Mouse (Mus musculus) kidney, adult 9 months (tissue): ENCODE results near the gene Ankrd13d.

Source experiments
- DNase-seq: peaks from one replicate; pipeline ENCODE4 v3.0.0; 2022

The Ankrd13d gene

DNA sequence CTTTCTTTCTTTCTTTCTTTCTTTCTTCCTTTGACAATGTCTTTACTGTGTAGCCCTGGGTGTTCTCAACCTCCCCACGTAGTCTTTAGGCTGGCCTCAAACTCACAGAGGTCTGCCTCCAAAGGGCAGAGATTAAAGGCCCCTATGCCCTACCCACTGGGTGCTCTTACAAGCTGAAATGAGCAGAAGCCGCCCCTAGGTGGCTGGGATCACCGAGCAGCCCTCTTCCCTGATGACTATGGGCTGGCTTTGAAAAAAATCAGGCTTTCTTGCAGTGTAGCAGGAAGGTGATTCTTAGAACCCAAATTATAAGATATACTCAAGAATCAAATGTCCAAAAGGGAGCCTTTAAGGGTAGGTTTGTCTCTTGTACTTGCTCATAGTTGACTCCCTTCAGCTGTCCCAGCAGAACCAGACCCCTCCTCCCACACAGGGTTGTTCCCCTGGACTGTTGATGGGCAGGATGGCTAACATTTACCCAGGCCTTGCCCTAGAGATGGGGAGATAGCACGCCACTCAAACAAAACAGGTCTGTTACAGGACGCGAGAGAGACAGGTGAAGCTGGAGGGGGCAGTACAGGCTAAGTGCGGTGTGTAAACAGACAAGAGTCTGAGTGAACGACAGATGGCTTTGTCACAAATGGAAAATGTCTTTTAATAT lies 21.8 kb downstream of the Ankrd13d start:
- no peak for DNase-seq

DNA sequence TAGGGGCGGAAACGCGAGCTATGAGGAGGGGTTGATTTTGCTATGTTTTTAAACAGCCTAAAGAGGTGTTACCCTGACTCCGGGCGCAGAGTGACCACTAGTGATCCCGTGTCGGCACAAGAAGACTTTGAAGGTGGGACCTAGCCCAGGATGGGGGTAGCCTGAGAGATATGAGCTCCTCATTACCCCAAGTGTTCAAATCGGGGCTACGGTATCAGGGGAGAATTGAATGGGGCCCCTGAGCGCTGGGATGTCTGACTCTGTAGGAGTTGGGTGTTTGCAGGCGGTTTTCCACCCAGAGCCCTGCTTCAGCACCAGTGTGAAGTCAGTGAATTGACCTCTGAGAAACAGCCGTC lies 25.1 kb downstream of the Ankrd13d start:
- no peak for DNase-seq

GRCm38 (mm10) chr19:4257216-4257896 lies 25.6 kb downstream of the Ankrd13d start:
- DNase-seq, result peak; percentile 98

- no peak for DNase-seq
These were observed 27.3 kb downstream of the Ankrd13d start for GRCm38 (mm10) chr19:4255583-4256162.

GRCm38 (mm10) chr19:4254230-4254629 lies 28.7 kb downstream of the Ankrd13d start:
- no peak for DNase-seq

GRCm38 (mm10) chr19:4248683-4249082 lies 34.3 kb downstream of the Ankrd13d start:
- DNase-seq, result peak; percentile 49

DNA sequence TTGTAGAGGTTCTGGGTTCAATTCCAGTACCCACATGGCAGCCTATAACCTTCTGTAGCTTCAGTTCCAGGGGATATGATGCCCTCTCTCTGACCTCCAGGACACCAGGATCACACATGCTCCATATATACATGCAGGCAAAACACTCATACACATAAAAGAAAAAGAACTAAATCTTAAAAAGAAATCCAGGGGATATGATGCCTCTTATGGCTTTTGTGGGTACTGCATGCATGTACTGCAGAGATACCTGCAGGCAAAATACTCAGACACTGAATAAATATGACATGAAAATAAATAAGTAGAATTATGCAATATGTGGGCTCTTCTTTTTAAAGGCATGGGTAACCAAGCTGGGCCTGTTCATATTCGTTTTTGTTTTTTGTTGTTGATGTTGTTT lies 35.9 kb downstream of the Ankrd13d start:
- DNase-seq, result no peak

- no peak for DNase-seq
These were observed 38.2 kb downstream of the Ankrd13d start for GRCm38 (mm10) chr19:4244775-4245174.

GRCm38 (mm10) chr19:4242416-4242815 lies 40.5 kb downstream of the Ankrd13d start:
- no peak for DNase-seq

DNA sequence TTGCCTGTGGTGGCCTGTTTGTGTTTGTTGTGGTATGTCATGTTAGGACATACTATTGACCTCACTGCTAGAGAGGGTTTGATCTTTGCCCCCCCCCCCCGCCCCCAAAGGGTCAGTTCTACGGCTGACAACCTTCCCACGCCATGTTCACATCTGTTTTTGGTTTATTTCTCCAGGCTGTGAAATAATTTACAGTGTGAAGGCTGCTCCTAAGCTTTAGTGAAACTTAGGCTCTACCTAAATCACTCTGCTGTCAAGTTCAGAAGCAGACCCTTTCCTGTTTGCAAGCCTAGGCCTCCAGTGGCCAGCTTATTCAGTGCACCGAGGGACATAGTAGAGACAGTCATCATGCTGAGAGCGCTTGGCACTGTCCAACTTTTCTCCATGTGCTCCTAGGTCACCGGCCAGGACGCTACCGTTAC lies 42.7 kb downstream of the Ankrd13d start:
- DNase-seq, result no peak

DNA sequence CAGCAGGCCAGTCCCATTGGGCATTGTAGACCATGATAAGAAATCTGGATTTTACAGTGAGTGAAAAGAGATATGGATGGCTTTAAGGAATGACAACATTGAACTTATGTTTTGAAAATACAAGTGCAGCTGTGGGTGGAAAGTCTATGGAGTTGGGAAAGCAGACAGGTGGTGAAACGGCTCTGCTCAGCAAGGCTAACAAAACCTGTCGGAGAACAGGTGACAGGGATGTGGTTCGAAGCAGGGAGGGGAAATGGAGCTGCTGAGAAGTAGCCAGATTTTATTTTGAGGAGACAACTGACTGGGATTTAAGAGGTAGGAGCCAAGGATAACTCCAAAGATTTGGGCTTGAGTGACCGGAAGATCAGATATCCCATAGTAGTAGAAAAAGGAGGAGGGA lies 48.4 kb downstream of the Ankrd13d start:
- no peak for DNase-seq

DNA sequence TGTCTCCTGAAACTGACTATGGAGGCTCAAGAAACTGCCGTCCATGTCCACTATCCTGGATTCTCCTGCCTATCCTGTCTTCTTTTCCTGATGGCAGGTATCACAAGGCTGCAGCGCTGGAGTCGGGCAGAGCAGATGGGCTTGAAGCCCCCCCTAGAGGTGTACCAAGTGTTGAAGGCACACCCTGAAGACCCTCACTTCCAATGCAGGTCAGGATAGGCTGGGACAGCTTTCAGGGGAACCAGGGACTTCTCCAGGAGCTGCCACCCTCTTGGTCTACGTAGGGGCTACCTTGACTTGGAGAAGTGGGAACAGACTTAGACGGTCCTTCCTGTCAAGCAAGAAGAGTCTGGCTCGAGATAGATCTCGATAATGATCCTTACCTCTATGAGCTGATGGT lies 50.3 kb downstream of the Ankrd13d start:
- no peak for DNase-seq

GRCm38 (mm10) chr19:4232186-4232572 lies 50.8 kb downstream of the Ankrd13d start:
- DNase-seq, result no peak

DNA sequence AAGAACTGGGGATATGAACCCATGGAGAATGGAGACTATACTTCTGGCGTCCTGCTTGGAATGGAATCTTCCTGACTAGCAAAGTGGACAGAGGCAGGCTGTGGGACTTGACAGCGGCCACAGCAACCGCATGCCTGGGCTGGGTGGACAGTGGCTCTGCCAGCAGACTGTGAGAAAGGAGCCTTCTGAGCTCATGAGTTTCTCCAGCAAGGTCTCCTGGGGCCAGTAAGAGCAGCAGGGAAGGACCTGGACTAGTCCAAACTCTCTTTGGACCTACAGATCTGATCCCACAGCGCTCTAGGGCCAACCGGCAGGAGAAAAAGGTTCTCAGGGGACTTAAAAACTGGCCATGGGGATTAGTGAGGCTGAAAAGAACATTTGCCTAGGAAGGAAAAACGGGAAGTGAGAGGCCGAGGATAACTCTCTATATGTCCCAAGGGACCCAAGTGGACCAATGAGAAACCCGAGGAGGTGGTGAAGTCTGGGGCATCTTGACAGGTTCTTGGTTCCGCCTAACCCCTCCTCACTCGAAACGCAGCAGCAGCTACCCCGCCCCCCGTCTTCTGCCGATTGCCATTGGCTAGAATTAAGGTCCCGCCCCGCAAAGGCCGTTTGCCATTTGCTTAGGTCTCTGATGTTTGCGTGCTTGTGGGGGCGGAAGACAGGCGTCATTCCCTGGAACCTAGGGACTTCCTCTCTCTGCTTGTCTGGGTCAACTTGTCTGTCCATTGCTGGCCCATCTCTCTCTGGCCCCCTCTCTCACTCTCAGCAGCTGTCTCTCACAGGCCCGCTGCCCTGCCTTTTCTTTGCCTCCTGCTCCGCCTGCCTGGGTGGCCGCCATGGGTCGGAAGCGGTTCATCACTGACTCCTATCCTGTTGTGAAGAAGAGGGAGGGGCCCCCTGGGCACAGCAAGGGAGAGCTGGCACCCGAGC lies 51.4 kb downstream of the Ankrd13d start, which contains the start of gene Pold4:
Gene Pold4 (plus strand): TSS at position 647 of the 933 bp plus-strand sequence.
- peak; percentile 99 for DNase-seq

- DNase-seq, result no peak
These were observed 52.5 kb downstream of the Ankrd13d start for GRCm38 (mm10) chr19:4230415-4230814.

DNA sequence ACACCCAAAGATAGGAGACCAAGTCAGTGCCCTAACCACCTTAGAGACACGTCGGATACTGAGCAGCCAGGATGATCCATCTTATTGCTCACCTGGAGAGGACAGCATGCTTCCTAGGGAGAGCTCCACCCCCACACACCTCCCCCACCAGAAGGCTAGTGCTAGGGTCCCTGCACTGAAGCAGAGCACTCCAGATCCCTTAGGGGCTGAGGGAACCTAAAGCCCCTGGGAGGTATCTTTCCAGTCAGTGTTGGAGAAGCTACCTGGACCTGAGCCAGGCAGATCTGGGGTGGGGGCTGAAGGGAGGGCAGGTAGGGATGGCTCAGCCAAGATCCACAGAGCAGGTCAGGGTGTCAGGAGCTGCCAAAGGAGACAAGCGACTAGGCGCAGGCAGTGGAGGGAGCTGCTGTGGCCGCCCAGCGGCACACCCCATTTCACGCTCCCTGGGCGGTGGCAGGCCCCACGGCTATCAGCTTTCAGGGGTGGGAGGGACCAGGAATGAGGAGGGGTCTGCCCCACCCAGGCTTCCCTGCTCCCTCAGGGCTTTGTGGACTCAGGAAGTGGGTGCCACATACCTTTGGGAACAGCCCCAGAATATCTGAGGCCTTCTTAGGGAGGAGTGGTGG lies 53.4 kb downstream of the Ankrd13d start:
- no peak for DNase-seq

DNA sequence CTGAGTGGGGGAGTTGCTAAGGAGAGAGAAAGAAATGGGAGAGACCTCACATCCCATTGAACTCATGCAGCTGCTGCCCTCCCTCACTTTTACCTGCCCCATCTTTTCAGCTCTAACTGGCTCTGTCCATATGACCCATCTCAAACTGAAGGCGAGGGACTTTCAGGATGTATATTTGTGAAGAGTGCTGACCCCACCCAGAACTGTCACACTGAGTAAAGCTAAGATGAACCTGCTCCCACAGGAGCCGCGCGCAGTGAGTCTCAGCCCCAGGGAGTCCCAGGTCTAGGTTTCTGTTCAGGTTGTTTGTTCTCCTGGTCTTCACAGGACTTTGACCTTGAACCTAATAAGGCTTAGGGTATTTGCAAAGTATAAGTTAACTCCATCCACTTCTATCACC lies 54.0 kb downstream of the Ankrd13d start:
- DNase-seq, result no peak

GRCm38 (mm10) chr19:4227894-4228678 lies 54.9 kb downstream of the Ankrd13d start:
- DNase-seq, result peak; percentile 86

- DNase-seq, result no peak
These were observed 55.5 kb downstream of the Ankrd13d start for GRCm38 (mm10) chr19:4227446-4227845.

GRCm38 (mm10) chr19:4226779-4227178 lies 56.2 kb downstream of the Ankrd13d start:
- no peak for DNase-seq

DNA sequence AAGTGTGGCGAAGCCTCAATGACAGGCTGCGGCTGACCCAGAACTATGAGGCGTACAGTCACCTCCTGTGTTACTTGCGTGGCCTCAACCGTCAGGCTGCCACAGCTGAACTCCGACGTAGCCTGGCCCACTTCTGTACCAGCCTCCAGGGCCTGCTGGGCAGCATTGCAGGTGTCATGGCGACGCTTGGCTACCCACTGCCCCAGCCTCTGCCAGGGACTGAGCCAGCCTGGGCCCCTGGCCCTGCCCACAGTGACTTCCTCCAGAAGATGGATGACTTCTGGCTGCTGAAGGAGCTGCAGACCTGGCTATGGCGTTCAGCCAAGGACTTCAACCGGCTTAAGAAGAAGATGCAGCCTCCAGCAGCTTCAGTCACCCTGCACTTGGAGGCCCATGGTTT lies 60.8 kb downstream of the Ankrd13d start:
- no peak for DNase-seq
